Mouse (Mus musculus) thymus, postnatal 4 days (tissue): ENCODE results near the gene Lzic.

Experiments
- DNase-seq: peaks from one replicate; pipeline ENCODE4 v3.0.0; 2021

The Lzic gene

GRCm38 (mm10) chr4:149484566-149484965, 463 bp upstream of the Lzic start:
- no peak for DNase-seq

GRCm38 (mm10) chr4:149485825-149486206, 787 bp downstream of the Lzic start:
- peak; percentile 40 for DNase-seq

GRCm38 (mm10) chr4:149487729-149488128, 2.7 kb downstream of the Lzic start:
- DNase-seq, result no peak

GRCm38 (mm10) chr4:149489415-149490240, 4.6 kb downstream of the Lzic start:
- DNase-seq, result no peak

GRCm38 (mm10) chr4:149491151-149491550, 6.1 kb downstream of the Lzic start:
- DNase-seq, result no peak

GRCm38 (mm10) chr4:149496612-149497011, 11.6 kb downstream of the Lzic start:
- no peak for DNase-seq

GRCm38 (mm10) chr4:149498901-149499300, 13.9 kb downstream of the Lzic start:
- DNase-seq, result no peak

- no peak for DNase-seq
Observed at GRCm38 (mm10) chr4:149499790-149500189, 14.8 kb downstream of the Lzic start.

GRCm38 (mm10) chr4:149504363-149504762, 19.3 kb downstream of the Lzic start:
- DNase-seq, result no peak

GRCm38 (mm10) chr4:149504858-149505257, 19.8 kb downstream of the Lzic start:
- no peak for DNase-seq

- DNase-seq, result no peak
Observed at GRCm38 (mm10) chr4:149505261-149505967, 20.4 kb downstream of the Lzic start.

GRCm38 (mm10) chr4:149506904-149507303, 21.9 kb downstream of the Lzic start:
- no peak for DNase-seq

- DNase-seq, result no peak
Observed at GRCm38 (mm10) chr4:149511221-149511646, 26.2 kb downstream of the Lzic start.

GRCm38 (mm10) chr4:149512072-149512471, 27.0 kb downstream of the Lzic start:
- DNase-seq, result no peak

- DNase-seq, result no peak
Observed at GRCm38 (mm10) chr4:149515706-149516105, 30.7 kb downstream of the Lzic start.

- peak; percentile 97 for DNase-seq
Observed at GRCm38 (mm10) chr4:149517868-149518340, 32.9 kb downstream of the Lzic start, which contains the start of gene Ctnnbip1. TSS of gene Ctnnbip1 (plus strand) at chr4:149518236.

- DNase-seq, result no peak
Observed at GRCm38 (mm10) chr4:149518351-149519220, 33.6 kb downstream of the Lzic start.

GRCm38 (mm10) chr4:149521258-149521657, 36.2 kb downstream of the Lzic start:
- no peak for DNase-seq

- no peak for DNase-seq
Observed at GRCm38 (mm10) chr4:149523961-149524360, 38.9 kb downstream of the Lzic start.

- DNase-seq, result no peak
Observed at GRCm38 (mm10) chr4:149525170-149525569, 40.1 kb downstream of the Lzic start.

- no peak for DNase-seq
Observed at GRCm38 (mm10) chr4:149525811-149526210, 40.8 kb downstream of the Lzic start.

GRCm38 (mm10) chr4:149526330-149526729, 41.3 kb downstream of the Lzic start:
- no peak for DNase-seq
